Mouse (Mus musculus) T-cell, adult 66 days (primary cell): ENCODE measurements around the gene Avpr1a. TPM values are rescaled to one million over a fixed set of nuclear protein-coding genes. Genes with fewer than 3 reads are reported as not detected.

Experiments
- total RNA-seq, 2 experiments: library from RNA; stranded (reverse); gene quantifications; 3 replicates in 1 of 2; 4 replicates in 1 of 2; pipeline ENCODE4 v1.2.4; 2023

Gene Avpr1a
- not detected for total RNA-seq

DNA sequence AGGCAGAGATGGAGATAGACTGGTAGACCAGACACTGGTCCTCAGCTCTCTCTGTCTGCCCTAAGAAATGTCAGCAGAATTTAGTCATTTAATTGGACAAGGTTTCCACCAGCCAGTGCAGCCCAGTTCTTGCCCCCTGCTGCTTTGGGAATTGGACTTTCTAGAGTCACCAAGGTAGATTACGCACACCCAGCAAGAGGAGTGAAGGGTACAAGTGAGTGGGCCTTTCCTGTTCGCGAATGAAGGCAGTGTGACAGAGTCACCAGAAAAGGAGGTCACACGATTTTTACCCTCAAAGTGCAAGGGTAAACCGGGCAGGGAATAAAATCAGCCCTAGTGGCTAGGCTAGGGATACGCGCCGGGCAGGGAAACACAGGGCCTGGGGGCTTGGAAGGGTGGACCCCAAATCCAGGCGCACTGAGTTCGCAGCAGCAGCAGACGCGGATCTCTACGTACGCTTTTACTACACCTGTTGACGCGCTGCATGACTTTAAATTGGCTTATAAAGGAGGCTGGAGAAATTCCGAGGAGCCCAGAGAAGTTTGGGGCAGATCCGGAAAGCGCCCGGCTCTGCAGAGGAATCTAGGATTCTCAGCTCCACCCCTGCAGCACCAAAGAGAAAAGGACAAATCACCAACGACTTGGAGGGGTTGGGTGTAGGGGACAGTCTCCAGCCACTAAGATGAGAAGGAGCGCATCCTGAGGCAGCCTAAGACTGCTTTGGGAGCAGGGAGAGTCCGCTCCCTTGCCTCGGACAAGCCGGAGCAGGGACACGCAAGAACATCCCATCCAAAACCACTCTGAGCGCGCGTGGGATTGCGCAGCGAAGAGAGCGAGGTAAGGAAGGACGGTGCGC, at the start of gene Avpr1a:
Gene Avpr1a, plus strand, starts transcription at position 639 of the 856 bp plus-strand sequence.

Other genes starting within 250 kb of the Avpr1a start
- 100 to 1,000 TPM; 141 to 162 TPM for gene Ppm1h, start 230.3 kb downstream of the Avpr1a start, total RNA-seq